Mouse (Mus musculus): ENCODE data around the gene Speer3.
"Not testable (repeated sequence)": the region's sequence is repeated elsewhere in the genome, so short reads cannot be mapped to it uniquely, and the experiment has no call there.

The Speer3 gene

GRCm38 (mm10) chr5:13791319-13791718, at the start of gene Speer3:
Gene Speer3 (plus strand): TSS chr5:13791619.
- DNase-seq (ENCODE audit: low read depth, low spot score) = no peak

- DNase-seq (ENCODE audit: low read depth, low spot score) = not testable (repeated sequence)
These were observed 19.1 kb downstream of the Speer3 start for GRCm38 (mm10) chr5:13810496-13810895.

- DNase-seq (ENCODE audit: low read depth, low spot score) = no peak
These were observed 33.7 kb downstream of the Speer3 start for GRCm38 (mm10) chr5:13825108-13825507.

GRCm38 (mm10) chr5:13826708-13827107, 35.3 kb downstream of the Speer3 start:
- DNase-seq (ENCODE audit: low read depth, low spot score) = no peak

GRCm38 (mm10) chr5:13844317-13844716, 52.9 kb downstream of the Speer3 start:
- no peak for DNase-seq (ENCODE audit: low read depth, low spot score)
